Mouse (Mus musculus) ES-Bruce4 (cell line): ENCODE measurements at regions not wholly inside any gene's neighbourhood (a gene's known extent, or its start where the extent isn't known, plus 50 kb on each side); places are given as distances from the start of the nearest gene placed in this dataset.

ENCODE experiments used
- CTCF ChIP-seq: IDR thresholded peaks from one replicate; pipeline ENCODE4 v1.8.1; 2011; ENCODE audit warnings: low read depth, low read length
- POLR2A ChIP-seq: IDR thresholded peaks from one replicate; pipeline ENCODE4 v1.8.1; 2011; ENCODE audit warnings: low read length; ENCODE audit not compliant: insufficient read depth

DNA sequence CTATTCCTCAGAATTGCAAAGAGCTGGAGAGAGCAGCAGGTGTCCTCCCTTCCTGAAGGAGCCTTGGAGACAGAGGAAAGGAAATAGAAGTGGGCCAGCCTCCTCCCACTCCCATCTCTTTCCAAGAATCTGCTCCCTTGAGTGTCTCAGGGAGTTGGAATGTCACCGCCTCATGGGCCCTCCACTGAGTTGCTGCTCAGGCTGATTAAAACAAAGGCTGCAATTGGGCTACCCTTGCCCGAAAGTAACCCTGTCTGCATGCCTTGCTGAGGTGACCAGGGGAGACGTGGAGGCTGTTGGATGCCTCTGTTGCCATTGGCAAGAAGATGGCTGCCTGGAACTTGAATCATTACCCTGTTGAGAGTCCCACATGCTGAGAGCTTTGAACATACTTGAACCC, 59.7 kb upstream of the Abca1 start:
- TF ChIP-seq POLR2A (no peak), CTCF (no peak)
